Mouse (Mus musculus): ENCODE results near the gene Atp1a3.

DNA sequence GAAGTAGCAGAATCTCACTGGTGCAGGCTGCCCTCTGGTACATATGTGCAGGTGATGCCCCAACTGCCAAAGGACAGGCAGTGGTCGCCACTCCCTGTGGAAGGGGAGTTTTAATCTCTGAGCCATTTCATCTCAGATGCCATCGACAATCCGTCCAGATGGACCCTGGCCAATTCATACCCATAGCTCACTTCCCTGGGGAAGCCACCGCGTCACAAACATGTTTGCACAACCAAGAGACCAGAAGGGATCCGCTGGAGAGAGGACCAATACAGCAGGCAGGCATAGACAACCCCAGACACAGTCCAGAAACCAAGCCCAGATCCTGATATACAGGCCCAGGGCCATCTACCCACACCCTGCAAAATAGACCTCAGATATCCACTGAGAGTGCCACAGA lies 75.3 kb downstream of the Atp1a3 start:
- no peak for TF ChIP-seq CTCF (IDR thresholded peaks at IDR 0.05)
- no peak for TF ChIP-seq EP300 (IDR thresholded peaks at IDR 0.05)
